Mouse (Mus musculus): ENCODE data around the gene Nr2f2. TPM values are rescaled to one million over a fixed set of nuclear protein-coding genes. Genes with fewer than 3 reads are reported as not detected.

Nr2f2 gene
- polyA plus RNA-seq, 1 experiment, result 14.5 TPM

DNA sequence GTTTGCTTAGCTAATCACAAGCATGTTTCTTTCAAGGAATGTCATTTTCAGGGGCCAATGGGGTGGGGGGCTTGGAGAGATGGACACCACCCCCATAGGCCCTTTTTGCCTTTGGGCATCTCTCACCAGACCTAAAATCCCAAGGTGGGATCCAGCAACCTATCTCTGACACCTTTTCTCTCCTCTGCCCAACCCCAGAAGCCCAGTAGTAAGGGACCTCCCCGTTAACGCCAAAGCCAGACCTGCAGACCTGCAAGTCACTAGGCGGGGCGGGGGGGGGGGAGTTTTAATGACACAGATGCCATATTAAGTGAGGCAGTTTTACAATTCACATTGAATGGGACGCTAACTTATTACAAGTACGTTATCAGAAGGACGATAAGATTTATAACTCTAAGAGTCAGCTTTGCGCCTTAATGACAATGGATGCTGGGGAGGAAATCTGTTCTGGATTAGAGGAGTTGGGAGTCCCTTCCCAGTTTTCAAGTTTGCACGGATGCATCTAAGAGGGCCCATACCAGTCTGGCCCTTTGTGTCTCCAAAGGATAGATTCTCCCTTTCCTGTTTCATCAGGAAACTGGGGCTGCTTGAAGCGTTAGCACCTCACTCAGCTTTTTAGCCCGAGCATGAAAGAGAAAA lies 17.4 kb downstream of the Nr2f2 start:
- 0 out of 2 replicates have a peak overlapping the region, but pooled peaks have one; percentile 18 for H3K27ac ChIP-seq (replicated peaks; ENCODE audit: low read depth, low read length)
- H3K4me3 ChIP-seq (ENCODE audit: insufficient read depth, low read depth, low read length), result no peak overlapping the region
- H3K4me1 ChIP-seq (ENCODE audit: control insufficient read depth, insufficient read depth, insufficient read length, low read length), result no peaks in the 10 kb centered on the region; the same call in none of the 2 replicates

DNA sequence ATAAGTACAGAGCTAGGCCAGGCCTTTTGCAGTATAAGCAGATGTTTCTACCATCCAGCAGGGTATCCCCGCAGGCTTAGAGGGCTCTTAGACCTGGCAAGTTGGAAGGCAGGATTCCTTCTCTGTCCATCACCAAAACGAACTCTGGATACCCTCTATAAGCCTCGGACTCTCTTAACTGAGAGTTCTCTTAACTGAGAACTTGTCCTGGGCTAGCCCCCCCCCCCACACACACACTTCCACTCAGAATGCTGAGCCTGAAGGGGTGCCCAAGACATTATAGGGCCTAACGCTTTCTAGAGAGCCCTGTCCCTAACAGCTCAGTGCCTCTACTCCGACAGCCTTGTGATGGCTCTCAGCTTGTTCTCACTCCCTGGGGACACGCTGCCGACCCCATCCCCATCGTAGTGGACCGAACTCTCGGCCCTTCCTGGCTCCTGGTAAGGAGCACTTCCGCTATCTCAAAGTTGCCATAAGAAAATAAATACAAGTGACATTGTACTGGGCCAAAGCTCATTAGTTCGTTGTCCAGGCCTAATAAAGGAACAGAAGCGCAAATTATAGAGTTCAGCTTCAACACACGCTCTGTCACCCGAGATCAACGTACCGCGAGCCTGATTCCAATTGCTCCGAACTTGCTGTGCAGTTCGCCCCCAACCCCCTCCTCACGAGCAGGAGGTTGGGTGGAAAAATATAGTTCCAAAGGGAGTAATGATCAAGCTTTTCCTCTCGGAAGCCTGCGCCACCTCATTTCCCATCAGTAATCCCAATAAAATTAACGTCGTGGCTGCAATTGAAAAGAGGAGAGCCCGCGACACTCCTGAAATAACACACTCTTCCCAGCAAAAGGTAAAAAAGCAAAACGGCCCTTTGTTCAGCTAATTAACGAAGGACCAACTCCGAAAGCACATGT lies 18.2 kb downstream of the Nr2f2 start:
- H3K4me1 ChIP-seq (ENCODE audit: control insufficient read depth, insufficient read depth, insufficient read length, low read length), result no peaks in the 10 kb centered on the region; the same call in none of the 2 replicates
- H3K27ac ChIP-seq (replicated peaks; ENCODE audit: low read depth, low read length), result peak overlapping the region; percentile 38; the same call in 1 of the 2 replicates
- no peak overlapping the region for H3K4me3 ChIP-seq (ENCODE audit: insufficient read depth, low read depth, low read length)

DNA sequence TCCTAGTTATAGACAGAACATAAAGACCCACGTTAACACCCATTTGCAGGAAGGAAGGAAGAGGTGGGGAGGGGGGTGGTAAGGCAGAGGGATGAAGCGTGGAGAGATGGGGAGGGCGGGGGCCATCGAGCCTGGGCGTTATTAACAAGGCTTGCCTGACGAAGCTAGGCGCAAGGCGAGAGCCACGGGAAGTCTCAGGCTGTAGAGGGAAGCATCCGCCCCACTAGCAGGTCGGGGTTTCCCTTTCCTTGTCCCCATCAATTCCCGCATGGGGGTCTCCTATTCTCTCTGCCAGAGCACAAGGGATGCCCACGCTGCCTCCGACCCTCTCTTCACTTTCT lies 18.9 kb downstream of the Nr2f2 start:
- H3K4me3 ChIP-seq (ENCODE audit: insufficient read depth, low read depth, low read length), result no peak overlapping the region
- H3K27ac ChIP-seq (replicated peaks; ENCODE audit: low read depth, low read length), result peak overlapping the region; percentile 38; the same call in 1 of the 2 replicates
- no peaks in the 10 kb centered on the region; the same call in none of the 2 replicates for H3K4me1 ChIP-seq (ENCODE audit: control insufficient read depth, insufficient read depth, insufficient read length, low read length)

- H3K4me3 ChIP-seq (ENCODE audit: insufficient read depth, low read depth, low read length), result no peak overlapping the region
- no peak overlapping the region for H3K27ac ChIP-seq (replicated peaks; ENCODE audit: low read depth, low read length)
- H3K4me1 ChIP-seq (ENCODE audit: control insufficient read depth, insufficient read depth, insufficient read length, low read length), result no peaks in the 10 kb centered on the region; the same call in none of the 2 replicates
These were observed 19.5 kb downstream of the Nr2f2 start for GRCm38 (mm10) chr7:70346951-70347617.

DNA sequence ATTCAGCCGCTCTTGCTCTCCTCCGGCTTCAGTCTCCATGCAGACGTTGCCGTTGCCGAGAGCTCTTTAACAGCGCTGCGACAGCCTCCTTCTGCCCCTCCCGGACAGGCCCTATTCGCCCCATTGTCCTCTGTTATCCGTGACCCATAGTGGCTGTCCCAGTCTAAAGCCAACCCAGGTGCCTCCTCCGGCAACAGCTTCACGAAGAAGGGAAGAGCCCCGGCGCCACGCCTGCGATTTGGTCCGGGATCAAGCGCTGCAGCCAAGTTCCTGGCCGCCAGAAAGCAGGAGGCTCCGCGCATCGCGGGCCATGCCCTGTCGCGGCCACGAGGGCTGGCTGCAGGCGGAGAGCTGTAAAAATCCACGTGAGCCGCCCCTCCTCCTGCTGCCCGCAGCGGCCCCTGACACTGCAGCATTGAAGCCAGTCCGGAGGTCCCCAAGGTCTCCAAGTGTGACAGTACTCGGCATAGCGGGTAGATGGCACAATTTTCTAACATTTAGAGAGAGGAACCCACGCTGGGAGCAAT lies 20.5 kb downstream of the Nr2f2 start:
- 0 out of 2 replicates have a peak overlapping the region, but pooled peaks have one; percentile 0 for H3K27ac ChIP-seq (replicated peaks; ENCODE audit: low read depth, low read length)
- H3K4me1 ChIP-seq (ENCODE audit: control insufficient read depth, insufficient read depth, insufficient read length, low read length), result no peaks in the 10 kb centered on the region
- H3K4me3 ChIP-seq (ENCODE audit: insufficient read depth, low read depth, low read length), result peak overlapping the region; percentile 60

GRCm38 (mm10) chr7:70343426-70343825 lies 23.1 kb downstream of the Nr2f2 start:
- Histone ChIP-seq H3K27ac (replicated peaks; ENCODE audit: low read depth, low read length) (no peak overlapping the region), H3K4me1 (ENCODE audit: control insufficient read depth, insufficient read depth, insufficient read length, low read length) (no peaks in the 10 kb centered on the region), H3K4me3 (ENCODE audit: insufficient read depth, low read depth, low read length) (no peak overlapping the region)

DNA sequence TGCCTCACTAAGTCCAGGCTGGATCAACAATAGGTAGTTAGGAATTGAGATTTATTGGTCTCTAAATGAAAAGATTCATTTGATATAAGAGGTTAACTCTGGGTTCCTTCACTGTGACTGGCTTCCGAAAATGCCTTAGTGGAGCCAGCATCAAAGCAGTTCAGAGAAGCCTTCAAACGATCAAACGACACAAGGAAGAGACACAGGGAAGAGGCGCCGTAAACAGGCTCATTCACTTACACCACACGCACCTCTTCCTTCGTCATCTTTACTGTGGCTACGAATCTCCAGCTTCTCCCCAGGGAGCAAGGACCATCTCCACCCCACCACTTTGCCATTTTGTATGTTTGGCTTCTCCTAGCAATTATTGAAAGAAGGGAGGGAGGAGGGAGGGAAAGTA lies 23.8 kb downstream of the Nr2f2 start:
- Histone ChIP-seq H3K27ac (replicated peaks; ENCODE audit: low read depth, low read length) (no peak overlapping the region), H3K4me3 (ENCODE audit: insufficient read depth, low read depth, low read length) (no peak overlapping the region)

DNA sequence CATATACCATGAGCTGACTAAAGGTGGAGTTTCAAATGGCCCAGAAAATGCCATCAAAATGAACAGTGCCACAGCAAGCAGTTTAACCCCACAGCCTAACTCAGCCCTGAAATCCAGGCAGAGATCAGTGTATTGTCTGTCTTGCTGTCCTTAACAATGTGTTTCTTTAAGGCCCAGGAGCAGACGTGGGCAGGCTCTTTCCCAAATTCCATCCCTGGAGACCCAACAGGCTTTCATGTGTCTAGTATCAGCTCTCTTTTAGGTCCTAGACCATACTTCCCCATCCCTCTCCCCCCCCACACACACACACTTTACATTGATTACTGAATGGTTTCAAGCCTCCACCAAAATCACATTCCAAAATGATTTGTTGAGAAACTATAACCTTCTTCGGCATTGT lies 24.5 kb downstream of the Nr2f2 start:
- Histone ChIP-seq H3K4me3 (ENCODE audit: insufficient read depth, low read depth, low read length) (no peak overlapping the region), H3K27ac (replicated peaks; ENCODE audit: low read depth, low read length) (no peak overlapping the region), H3K4me1 (ENCODE audit: control insufficient read depth, insufficient read depth, insufficient read length, low read length) (no peaks in the 10 kb centered on the region)

More for the DNA sequence above, 23.8 kb downstream of the Nr2f2 start:
- no peaks in the 10 kb centered on the region for H3K4me1 ChIP-seq (ENCODE audit: control insufficient read depth, insufficient read depth, insufficient read length, low read length)

DNA sequence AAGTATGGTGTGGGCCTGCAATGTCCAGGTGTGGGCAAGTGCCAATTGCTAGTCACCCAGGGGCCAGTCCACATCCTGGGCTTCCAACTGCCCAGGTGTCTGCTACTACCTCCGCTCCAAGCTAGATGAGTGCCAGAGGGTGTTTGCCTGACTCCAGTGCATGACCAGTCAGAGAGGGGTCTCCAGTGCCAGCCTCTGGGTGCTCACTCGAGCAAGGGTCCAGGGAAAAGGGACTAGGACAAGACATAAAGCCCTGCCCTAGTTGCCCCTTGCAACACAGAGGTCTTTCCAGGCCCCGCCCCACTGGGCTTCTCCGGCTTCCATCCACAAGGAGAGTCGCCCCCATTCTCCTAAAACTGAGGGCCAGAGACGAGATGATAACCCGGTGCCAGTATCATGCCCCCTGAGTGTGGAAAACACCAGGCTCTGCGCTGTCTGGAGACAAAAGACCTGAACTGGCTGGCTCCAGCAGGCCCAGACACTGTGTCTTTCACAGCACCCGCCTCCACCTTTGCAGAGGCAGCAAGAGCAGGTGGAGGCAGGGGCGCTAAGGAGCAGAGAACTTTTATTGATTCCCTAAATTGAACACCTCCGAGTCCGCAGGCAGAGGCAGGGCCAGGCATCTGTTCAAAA lies 26.4 kb downstream of the Nr2f2 start:
- Histone ChIP-seq H3K27ac (replicated peaks; ENCODE audit: low read depth, low read length) (no peak overlapping the region), H3K4me3 (ENCODE audit: insufficient read depth, low read depth, low read length) (no peak overlapping the region), H3K4me1 (ENCODE audit: control insufficient read depth, insufficient read depth, insufficient read length, low read length) (no peaks in the 10 kb centered on the region)

DNA sequence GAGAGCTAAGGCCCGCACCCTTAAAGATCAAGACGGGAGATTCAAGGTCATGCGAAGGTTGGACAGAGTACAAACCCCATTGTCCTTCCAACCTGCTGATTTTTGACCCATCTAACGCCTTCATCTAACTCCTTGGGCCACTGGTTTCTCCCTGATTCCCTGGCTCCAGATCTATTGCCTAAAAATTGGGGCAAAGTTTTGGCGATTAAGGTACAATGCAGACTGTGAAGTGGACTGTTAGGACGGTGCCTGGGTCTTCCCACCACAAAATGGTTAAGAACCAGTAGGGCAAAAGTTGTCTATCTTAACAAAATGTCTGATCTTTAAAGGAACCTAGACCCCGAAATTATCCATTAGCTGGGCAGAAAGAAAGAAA lies 28.3 kb downstream of the Nr2f2 start:
- no peaks in the 10 kb centered on the region for H3K4me1 ChIP-seq (ENCODE audit: control insufficient read depth, insufficient read depth, insufficient read length, low read length)
- H3K27ac ChIP-seq (replicated peaks; ENCODE audit: low read depth, low read length), result no peak overlapping the region
- H3K4me3 ChIP-seq (ENCODE audit: insufficient read depth, low read depth, low read length), result no peak overlapping the region

GRCm38 (mm10) chr7:70337581-70338264 lies 28.8 kb downstream of the Nr2f2 start:
- Histone ChIP-seq H3K4me1 (ENCODE audit: control insufficient read depth, insufficient read depth, insufficient read length, low read length) (no peaks in the 10 kb centered on the region), H3K27ac (replicated peaks; ENCODE audit: low read depth, low read length) (no peak overlapping the region), H3K4me3 (ENCODE audit: insufficient read depth, low read depth, low read length) (peak overlapping the region; percentile 25; the same call in 1 of the 2 replicates)

- H3K27ac ChIP-seq (replicated peaks; ENCODE audit: low read depth, low read length), result no peak overlapping the region
- H3K4me1 ChIP-seq (ENCODE audit: control insufficient read depth, insufficient read depth, insufficient read length, low read length), result no peaks in the 10 kb centered on the region
These were observed 29.8 kb downstream of the Nr2f2 start for GRCm38 (mm10) chr7:70336571-70337240.

DNA sequence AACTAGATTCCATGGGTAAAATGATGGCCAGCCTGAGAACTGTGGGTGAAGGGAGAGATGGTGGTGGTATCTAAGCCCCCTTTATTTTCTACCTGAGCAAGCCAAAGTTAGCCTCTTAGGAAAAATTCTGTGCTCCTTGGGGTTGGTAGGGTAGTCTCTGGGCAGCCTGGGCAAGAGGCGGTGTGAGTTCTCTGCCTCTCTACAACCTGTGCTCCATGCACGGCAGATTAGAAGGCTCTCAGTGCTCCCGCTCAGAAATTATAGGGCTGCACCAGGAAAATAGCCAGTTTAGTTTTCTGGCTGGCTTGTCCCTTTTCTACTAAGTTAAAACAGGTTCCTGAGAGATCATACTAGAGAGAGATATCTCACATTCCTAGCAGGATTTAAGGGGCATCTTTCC lies 30.4 kb downstream of the Nr2f2 start:
- Histone ChIP-seq H3K27ac (replicated peaks; ENCODE audit: low read depth, low read length) (no peak overlapping the region), H3K4me3 (ENCODE audit: insufficient read depth, low read depth, low read length) (no peak overlapping the region), H3K4me1 (ENCODE audit: control insufficient read depth, insufficient read depth, insufficient read length, low read length) (0 out of 2 replicates have a peak, but pooled peaks cover 2% of the 10 kb centered on the region)

More at GRCm38 (mm10) chr7:70336571-70337240, 29.8 kb downstream of the Nr2f2 start:
- H3K4me3 ChIP-seq (ENCODE audit: insufficient read depth, low read depth, low read length), result no peak overlapping the region

DNA sequence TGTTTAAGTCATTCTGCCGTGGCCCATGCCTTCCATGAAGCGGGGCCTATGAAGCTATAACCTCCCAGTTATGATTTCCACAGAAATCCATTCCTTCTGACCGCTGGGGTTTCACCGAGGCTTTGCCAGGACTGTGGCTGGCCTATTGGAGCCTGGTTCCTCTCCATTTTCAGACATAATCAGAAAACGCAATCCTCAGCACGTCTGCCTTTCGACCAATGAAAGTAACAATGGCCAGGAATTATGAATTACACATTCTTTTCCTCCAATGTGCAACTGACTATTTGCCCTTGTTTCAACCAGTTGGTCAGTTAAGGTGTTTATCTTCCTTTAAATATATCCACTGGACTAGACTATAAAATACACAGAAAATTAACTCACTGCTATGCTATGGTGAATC lies 31.1 kb downstream of the Nr2f2 start:
- Histone ChIP-seq H3K4me3 (ENCODE audit: insufficient read depth, low read depth, low read length) (no peak overlapping the region), H3K27ac (replicated peaks; ENCODE audit: low read depth, low read length) (no peak overlapping the region), H3K4me1 (ENCODE audit: control insufficient read depth, insufficient read depth, insufficient read length, low read length) (0 out of 2 replicates have a peak, but pooled peaks cover 5% of the 10 kb centered on the region)

Data from brown adipose tissue, adult 24 weeks (tissue).